Mouse (Mus musculus) liver, postnatal 0 days (tissue): ENCODE data around the gene Ereg. TPM values are rescaled to one million over a fixed set of nuclear protein-coding genes. Genes with fewer than 3 reads are reported as not detected.

Experiments used
- ATAC-seq: fragments of 200-750 bp; cut with Nextera tagmentation; 2 replicates; pipeline ENCODE4 v1.8.0; 2017; ENCODE audit warnings: mild to moderate bottlenecking, moderate library complexity
- DNase-seq: peaks from one replicate; pipeline ENCODE4 v3.0.0-alpha.2; 2016
- H3K27ac ChIP-seq: fragments of 300-500 bp; sonication (generic); 2 replicates; pipeline ENCODE4 v1.5.1; 2014; ENCODE audit warnings: antibody characterized with exemption, moderate library complexity, mild to moderate bottlenecking, low read depth
- H3K27me3 ChIP-seq: fragments of 300-500 bp; sonication (generic); 2 replicates; pipeline ENCODE4 v1.6.1; 2014; ENCODE audit warnings: low read length, control low read depth, mixed read lengths; ENCODE audit not compliant: insufficient read depth
- H3K36me3 ChIP-seq: fragments of 300-500 bp; sonication (generic); replicated peaks from 2 replicates; pipeline ENCODE4 v1.6.1; 2014; ENCODE audit warnings: mild to moderate bottlenecking, control low read depth, low read length, moderate library complexity, mixed read lengths; ENCODE audit not compliant: insufficient read depth
- H3K4me1 ChIP-seq: fragments of 300-500 bp; sonication (generic); 2 replicates; pipeline ENCODE4 v1.6.1; 2014; ENCODE audit warnings: antibody characterized with exemption, mild to moderate bottlenecking, control low read depth; ENCODE audit not compliant: insufficient read depth
- H3K4me2 ChIP-seq: fragments of 300-500 bp; sonication (generic); 2 replicates; pipeline ENCODE4 v1.6.1; 2014; ENCODE audit warnings: low read depth, mild to moderate bottlenecking, low read length, moderate library complexity, mixed read lengths
- H3K4me3 ChIP-seq: fragments of 300-500 bp; sonication (generic); 2 replicates; pipeline ENCODE4 v1.5.1; 2014; ENCODE audit warnings: low read depth, low read length
- H3K9ac ChIP-seq: fragments of 300-500 bp; sonication (generic); replicated peaks from 2 replicates; pipeline ENCODE4 v1.6.1; 2014; ENCODE audit warnings: mild to moderate bottlenecking, moderate library complexity
- H3K9me3 ChIP-seq: fragments of 300-500 bp; sonication (generic); 2 replicates; pipeline ENCODE4 v1.6.1; 2016; ENCODE audit warnings: mild to moderate bottlenecking, control low read depth, low read length, mixed read lengths
- CTCF ChIP-seq: sonication (generic); IDR thresholded peaks from 2 replicates; pipeline ENCODE4 v1.5.1; 2016; ENCODE audit warnings: antibody characterized with exemption, low read depth
- EP300 ChIP-seq: IDR thresholded peaks from 2 replicates; pipeline ENCODE4 v1.6.1; 2016; ENCODE audit warnings: antibody characterized with exemption, low read depth, mild to moderate bottlenecking
- WGBS: fragments of 180-500 bp; shearing (Covaris S2); extraction: QIAGEN DNeasy Blood & Tissue Kit; methylation state at CpG from one replicate; pipeline ENCODE4 v1.1.7; 2014; ENCODE audit not compliant: insufficient replicate concordance; 5-methylcytosine and 5-hydroxymethylcytosine counted together
- polyA plus RNA-seq: library from polyadenylated mRNA; unstranded; fragments of >200 nt; fragmentation: Nextera tagmentation; extraction: Ambion mirVana; gene quantifications from 2 replicates; pipeline ENCODE4 v1.2.1, GENCODE M21; 2015

Gene Ereg
- polyA plus RNA-seq: 0.02 and 0.04 TPM in 2 replicates

DNA sequence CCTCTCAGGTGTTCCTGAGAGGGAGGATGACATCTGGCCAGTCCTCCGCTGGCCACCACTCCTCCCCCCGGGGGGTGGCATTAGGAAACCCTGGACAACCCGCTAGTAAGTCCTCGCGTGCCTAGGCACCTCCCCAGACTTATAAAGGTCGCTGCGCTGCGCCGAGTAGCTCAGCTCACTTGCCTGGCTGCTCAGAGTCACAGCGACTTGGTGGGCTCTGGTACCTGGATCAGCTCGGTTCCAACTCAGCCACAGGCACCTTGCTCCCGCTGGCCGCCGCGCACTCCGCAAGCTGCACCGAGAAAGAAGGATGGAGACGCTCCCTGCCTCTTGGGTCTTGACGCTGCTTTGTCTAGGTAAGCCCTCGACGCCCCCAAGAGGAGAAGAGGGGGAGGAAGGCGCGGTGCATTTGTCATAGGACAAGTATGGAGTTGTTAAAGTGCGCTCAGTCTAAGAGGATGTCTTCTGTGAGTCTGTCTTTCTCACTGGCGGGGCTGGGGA is at the start of gene Ereg:
TSS of gene Ereg (plus strand) at position 173 of the 501 bp plus-strand sequence.
- Histone ChIP-seq H3K36me3 (no peaks in the 10 kb centered on the region), H3K27ac (no peak within 1 kb of the TSS), H3K4me3 (0 out of 2 replicates have a peak within 1 kb of the TSS, but pooled peaks have one; percentile 19), H3K9me3 (no peaks in the 10 kb centered on the region), H3K4me2 (peak within 1 kb of the TSS; percentile 32; the same call in 1 of the 2 replicates), H3K9ac (no peak within 1 kb of the TSS), H3K27me3 (peaks cover 11% of the 10 kb centered on the region), H3K4me1 (no peaks in the 10 kb centered on the region)
- DNase-seq (no peak), ATAC-seq (no peak)
- TF ChIP-seq CTCF (no peak), EP300 (no peak)
- 3% methylated on average over 25 of the region's 25 CpGs for WGBS

DNA sequence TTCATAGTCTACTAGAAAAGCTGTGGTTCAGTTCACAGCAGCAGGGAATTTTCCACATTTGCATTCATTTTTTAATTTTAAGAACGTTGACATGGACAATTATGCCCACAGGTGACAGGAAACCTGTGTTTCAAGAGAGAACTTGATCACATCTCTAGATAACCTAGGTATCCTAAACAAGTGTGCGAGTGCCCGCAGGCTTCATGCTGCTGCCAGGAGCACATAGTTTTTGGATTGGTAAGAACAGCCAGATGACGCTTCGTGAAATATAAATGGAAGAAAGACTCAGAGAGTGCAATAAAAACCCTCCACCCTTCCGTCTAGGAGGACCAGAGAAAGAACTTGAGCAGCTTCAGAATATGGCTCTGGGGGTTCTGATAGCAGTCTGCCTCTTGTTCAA is 47.3 kb upstream of the Ereg start, which contains the start of gene Epgn:
TSS of gene Epgn (plus strand) at position 301 of the 400 bp plus-strand sequence.
- ATAC-seq: no peak
- Histone ChIP-seq H3K4me1 (no peaks in the 10 kb centered on the region), H3K4me2 (no peak within 1 kb of the TSS), H3K4me3 (no peak within 1 kb of the TSS), H3K27me3 (0 out of 2 replicates have a peak, but pooled peaks cover 3% of the 10 kb centered on the region), H3K9ac (no peak within 1 kb of the TSS), H3K27ac (no peak within 1 kb of the TSS), H3K36me3 (no peaks in the 10 kb centered on the region), H3K9me3 (no peaks in the 10 kb centered on the region)
- WGBS: 74% methylated on average over 6 of the region's 6 CpGs
- TF ChIP-seq EP300 (no peak), CTCF (no peak)
- no peak for DNase-seq

DNA sequence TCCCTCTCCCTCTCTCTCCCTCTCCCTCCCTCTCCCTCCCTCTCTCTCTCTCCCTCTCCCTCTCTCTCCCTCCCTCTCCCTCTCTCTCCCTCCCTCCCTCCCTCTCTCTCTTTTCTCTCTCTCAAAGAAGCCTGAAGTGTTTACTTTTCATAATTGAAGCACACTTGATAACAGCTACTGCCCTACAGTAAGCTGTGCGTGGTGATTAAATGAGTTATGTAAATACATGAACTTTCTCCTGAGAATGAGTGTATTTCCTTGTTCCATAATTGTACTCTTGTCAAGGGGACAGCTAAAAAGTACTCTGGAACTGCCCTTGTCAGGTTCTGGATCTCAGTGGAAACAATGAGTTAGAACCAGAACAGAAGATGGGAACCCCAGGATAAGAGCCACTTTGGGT is 46.6 kb upstream of the Ereg start:
- TF ChIP-seq CTCF (no peak), EP300 (no peak)
- ATAC-seq: no peak
- 65% methylated on average over 1 of the region's 1 CpGs for WGBS
- no peak for DNase-seq
- Histone ChIP-seq H3K4me1 (no peaks in the 10 kb centered on the region), H3K36me3 (no peaks in the 10 kb centered on the region), H3K9ac (no peak overlapping the region), H3K4me2 (no peak overlapping the region), H3K9me3 (no peaks in the 10 kb centered on the region), H3K27ac (no peak overlapping the region), H3K4me3 (no peak overlapping the region), H3K27me3 (0 out of 2 replicates have a peak, but pooled peaks cover 3% of the 10 kb centered on the region)

GRCm38 (mm10) chr5:91030629-91031028 is 43.8 kb upstream of the Ereg start:
- ATAC-seq: no peak
- H3K27ac ChIP-seq: no peak overlapping the region
- DNase-seq: no peak
- 0 out of 2 replicates have a peak, but pooled peaks cover 3% of the 10 kb centered on the region for H3K27me3 ChIP-seq
- no peak overlapping the region for H3K4me3 ChIP-seq
- TF ChIP-seq CTCF (peak; percentile 26; the same call in 1 of the 2 replicates), EP300 (no peak)
- no peak overlapping the region for H3K4me2 ChIP-seq
- H3K9me3 ChIP-seq: no peaks in the 10 kb centered on the region
- H3K36me3 ChIP-seq: no peaks in the 10 kb centered on the region
- no peak overlapping the region for H3K9ac ChIP-seq
- H3K4me1 ChIP-seq: no peaks in the 10 kb centered on the region
- 66% methylated on average over 2 of the region's 2 CpGs for WGBS

DNA sequence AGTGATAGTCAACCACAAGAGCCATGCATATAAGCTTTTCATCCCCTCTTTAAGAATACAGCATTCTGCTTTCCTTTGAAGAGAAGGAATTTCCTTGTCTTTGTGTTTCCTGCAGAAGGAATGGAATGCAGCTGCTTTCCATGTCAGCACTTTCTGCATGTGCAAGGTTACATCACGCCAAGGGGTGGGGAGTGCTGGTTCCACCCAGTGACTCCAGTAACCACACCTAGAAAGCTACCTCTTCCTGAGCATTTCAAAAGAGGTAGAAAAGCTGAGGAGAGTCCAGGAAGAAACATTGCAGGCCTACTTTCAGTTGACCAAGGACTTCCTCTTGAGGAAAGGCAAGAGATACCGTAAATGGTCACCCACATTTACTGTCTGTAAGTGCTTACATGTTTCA is 39.1 kb upstream of the Ereg start:
- no peak for DNase-seq
- 52% methylated on average over 2 of the region's 2 CpGs for WGBS
- H3K9me3 ChIP-seq: no peaks in the 10 kb centered on the region
- ATAC-seq: no peak
- no peaks in the 10 kb centered on the region for H3K36me3 ChIP-seq
- H3K4me2 ChIP-seq: no peak overlapping the region
- TF ChIP-seq EP300: no peak
- no peak for TF ChIP-seq CTCF
- H3K27me3 ChIP-seq: 0 out of 2 replicates have a peak, but pooled peaks cover 3% of the 10 kb centered on the region
- no peak overlapping the region for H3K4me3 ChIP-seq
- no peaks in the 10 kb centered on the region for H3K4me1 ChIP-seq
- no peak overlapping the region for H3K9ac ChIP-seq
- no peak overlapping the region for H3K27ac ChIP-seq

DNA sequence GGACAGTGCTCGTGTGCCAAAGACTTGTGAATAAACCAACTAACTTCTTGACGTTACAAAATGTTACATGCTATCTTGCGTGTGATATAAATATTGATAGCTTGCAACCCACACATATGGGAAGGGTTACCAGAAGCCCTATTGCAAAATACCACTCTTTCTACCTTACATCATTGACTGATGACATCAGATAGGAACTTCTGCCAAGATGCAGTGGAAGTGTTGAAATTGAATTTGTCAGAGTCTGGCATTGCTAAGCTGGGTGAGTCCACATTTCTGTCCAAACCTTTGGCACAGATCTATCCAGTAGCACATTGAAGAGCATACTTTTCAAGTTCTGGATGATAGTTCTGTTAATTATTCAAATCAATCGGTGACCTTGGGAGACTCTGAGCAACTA is 37.8 kb upstream of the Ereg start:
- Histone ChIP-seq H3K4me1 (no peaks in the 10 kb centered on the region), H3K27ac (0 out of 2 replicates have a peak overlapping the region, but pooled peaks have one; percentile 4), H3K4me2 (no peak overlapping the region), H3K4me3 (no peak overlapping the region), H3K9me3 (no peaks in the 10 kb centered on the region), H3K27me3 (no peaks in the 10 kb centered on the region), H3K36me3 (no peaks in the 10 kb centered on the region), H3K9ac (no peak overlapping the region)
- 61% methylated on average over 4 of the region's 4 CpGs for WGBS
- DNase-seq: no peak
- TF ChIP-seq CTCF (no peak), EP300 (peak; percentile 68)
- peak; percentile 91 for ATAC-seq
